Comparison of ENCODE assay signal across 13 mouse cellular contexts in the genomic region with DNA sequence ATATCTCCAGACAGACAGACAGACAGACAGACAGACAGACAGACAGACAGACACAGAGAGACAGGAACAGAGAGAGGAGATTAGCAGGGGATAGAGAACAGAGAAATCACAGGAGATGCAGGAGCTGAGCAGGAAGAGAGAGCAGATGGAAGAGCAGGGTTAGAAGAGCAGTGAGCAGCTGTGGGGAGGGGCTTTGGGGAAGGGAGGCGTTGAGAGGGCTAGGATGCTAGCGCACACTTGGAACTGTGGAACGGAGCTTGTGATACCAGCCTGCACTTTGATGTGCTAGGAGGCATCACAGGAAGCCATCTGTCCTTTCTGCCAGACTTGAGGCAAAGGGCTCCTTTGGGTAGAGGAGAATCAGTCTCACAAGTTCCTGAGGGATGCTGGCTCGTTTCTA.
A peak's percentile ranks its signal among the peaks of the same experiment; 100 is the strongest.
DNase-seq lines count a peak whose midpoint lies in the region; ATAC-seq lines count a peak whose summit lies in the region.
"Had no signal": no experiment of that assay in that cellular context is flagged by ENCODE, and none has a peak within 500 bp of the region (broad histone marks: within the 10 kb centered on the region; RNA-seq: fewer than 3 reads in every experiment).

No protein-coding gene starts in this region.

- H3K27ac ChIP-seq in midbrain, embryonic 12.5 days (replicated peaks), result no peak overlapping the region
- no peak overlapping the region for H3K27ac ChIP-seq in midbrain, embryonic 13.5 days
- H3K27ac ChIP-seq: liver, embryonic 15.5 days had no signal

- no peak overlapping the region for H3K4me3 ChIP-seq in midbrain, embryonic 12.5 days
- H3K4me3 ChIP-seq in midbrain, embryonic 13.5 days (replicated peaks), result no peak overlapping the region
- H3K4me3 ChIP-seq: erythroblast, embryonic 14.5 days; liver, embryonic 15.5 days had no signal

- no peak overlapping the region for H3K9ac ChIP-seq in midbrain, embryonic 12.5 days (replicated peaks)
- no peak overlapping the region for H3K9ac ChIP-seq in midbrain, embryonic 13.5 days (replicated peaks)
- H3K9ac ChIP-seq: liver, embryonic 15.5 days had no signal

- H3K36me3 ChIP-seq in midbrain, embryonic 12.5 days, result no peaks in the 10 kb centered on the region
- H3K36me3 ChIP-seq in midbrain, embryonic 13.5 days, result no peaks in the 10 kb centered on the region
- H3K36me3 ChIP-seq: liver, embryonic 15.5 days had no signal

- peaks cover 20% of the 10 kb centered on the region for H3K4me1 ChIP-seq in midbrain, embryonic 12.5 days
- H3K4me1 ChIP-seq in midbrain, embryonic 13.5 days (replicated peaks), result peaks cover 17% of the 10 kb centered on the region
- H3K4me1 ChIP-seq: liver, embryonic 15.5 days had no signal

- 59% methylated on average over 4 of the region's 4 CpGs for WGBS in midbrain, embryonic 12.5 days
- WGBS in midbrain, embryonic 13.5 days, result 46% methylated on average over 4 of the region's 4 CpGs

- H3K27me3 ChIP-seq in midbrain, embryonic 12.5 days, result 0 out of 2 replicates have a peak, but pooled peaks cover 5% of the 10 kb centered on the region
- 0 out of 2 replicates have a peak, but pooled peaks cover 2% of the 10 kb centered on the region for H3K27me3 ChIP-seq in midbrain, embryonic 13.5 days
- H3K27me3 ChIP-seq: liver, embryonic 15.5 days had no signal

- no peaks in the 10 kb centered on the region for H3K9me3 ChIP-seq in midbrain, embryonic 12.5 days
- no peaks in the 10 kb centered on the region for H3K9me3 ChIP-seq in midbrain, embryonic 13.5 days
- H3K9me3 ChIP-seq: liver, embryonic 15.5 days had no signal

- no peak overlapping the region for H3K4me2 ChIP-seq in midbrain, embryonic 12.5 days (replicated peaks)
- H3K4me2 ChIP-seq in midbrain, embryonic 13.5 days (replicated peaks), result no peak overlapping the region
- H3K4me2 ChIP-seq: liver, embryonic 15.5 days had no signal

- ATAC-seq in midbrain, embryonic 12.5 days (ENCODE audit: low FRiP score, low read depth), result peak; percentile 38; the same call in 1 of the 2 replicates
- ATAC-seq in midbrain, embryonic 13.5 days, result no peak; the same call in 1 of the 2 replicates

- DNase-seq in embryo, embryonic 11 days, result peak; percentile 28
- no peak for DNase-seq in embryo, embryonic 9.5 days (ENCODE audit: extremely low spot score)
- peak; percentile 25 to 36 for DNase-seq in frontal cortex, postnatal 10 days (ENCODE audit: low spot score in 2 of 2)
- DNase-seq in mesoderm, embryonic 11.5 days (ENCODE audit: low read depth, low spot score), result peak; percentile 19
- DNase-seq in liver, result no peak
- DNase-seq in spleen, adult 12 weeks (ENCODE audit: low spot score), result no peak
- DNase-seq: adrenal gland, postnatal 10 days; heart, adult 18-20 months; thymus, postnatal 36 days had no signal

Comparison
In these comparisons a context has a peak if more than half of its experiments do, and no peak if none do; other contexts are left out.
1. DNase-seq: peak in embryo, embryonic 11 days (single experiment), frontal cortex, postnatal 10 days (2 of 2) and mesoderm, embryonic 11.5 days (single experiment); none in embryo, embryonic 9.5 days (single experiment), liver (single experiment) and spleen, adult 12 weeks (single experiment).